Mouse (Mus musculus) forebrain, postnatal 0 days (tissue): ENCODE data around the gene Fcna. TPM values are rescaled to one million over a fixed set of nuclear protein-coding genes. Genes with fewer than 3 reads are reported as not detected.
A peak's percentile ranks its signal among the peaks of the same experiment; 100 is the strongest.

Source experiments
- ATAC-seq: fragments of 200-750 bp; cut with Nextera tagmentation; 2 replicates; pipeline ENCODE4 v1.8.0; 2017; ENCODE audit warnings: mild to moderate bottlenecking, moderate library complexity
- DNase-seq: peaks from one replicate; pipeline ENCODE4 v3.0.0-alpha.2; 2015
- H3K27ac ChIP-seq: fragments of 300-500 bp; sonication (generic); 2 replicates; pipeline ENCODE4 v1.5.1; 2014; ENCODE audit warnings: low read depth, mild to moderate bottlenecking, antibody characterized with exemption, low read length, moderate library complexity, mixed read lengths
- H3K27me3 ChIP-seq: fragments of 300-500 bp; sonication (generic); 2 replicates; pipeline ENCODE4 v1.6.1; 2014; ENCODE audit warnings: mild to moderate bottlenecking, low read length, mixed read lengths; ENCODE audit not compliant: insufficient read depth
- H3K36me3 ChIP-seq: fragments of 300-500 bp; sonication (generic); 2 replicates; pipeline ENCODE4 v1.6.1; 2014; ENCODE audit warnings: mild to moderate bottlenecking, moderate library complexity; ENCODE audit not compliant: insufficient read depth
- H3K4me1 ChIP-seq: fragments of 300-500 bp; sonication (generic); 2 replicates; pipeline ENCODE4 v1.6.1; 2014; ENCODE audit warnings: antibody characterized with exemption; ENCODE audit not compliant: insufficient read depth
- H3K4me2 ChIP-seq: fragments of 300-500 bp; sonication (generic); 2 replicates; pipeline ENCODE4 v1.6.1; 2014; ENCODE audit warnings: low read depth, mild to moderate bottlenecking, moderate library complexity
- H3K4me3 ChIP-seq: fragments of 300-500 bp; sonication (generic); 2 replicates; pipeline ENCODE4 v1.5.1; 2014; ENCODE audit warnings: low read depth, low read length, mixed read lengths
- H3K9ac ChIP-seq: fragments of 300-500 bp; sonication (generic); 2 replicates; pipeline ENCODE4 v1.6.1; 2014; ENCODE audit warnings: mild to moderate bottlenecking
- H3K9me3 ChIP-seq: fragments of 300-500 bp; sonication (generic); 2 replicates; pipeline ENCODE4 v1.6.1; 2016; ENCODE audit warnings: low read length
- CTCF ChIP-seq: sonication (generic); IDR thresholded peaks from 2 replicates; pipeline ENCODE4 v1.5.1; 2016; ENCODE audit warnings: antibody characterized with exemption, control low read depth, low read depth
- WGBS: fragments of 180-500 bp; shearing (Covaris S2); extraction: QIAGEN DNeasy Blood & Tissue Kit; methylation state at CpG from one replicate; pipeline ENCODE4 v1.1.7; 2014; 5-methylcytosine and 5-hydroxymethylcytosine counted together
- polyA plus RNA-seq: library from polyadenylated mRNA; unstranded; fragments of >200 nt; fragmentation: Nextera tagmentation; extraction: Ambion mirVana; gene quantifications from 2 replicates; pipeline ENCODE4 v1.2.1, GENCODE M21; 2015
- total RNA-seq: library from RNA; depleted of rRNA; stranded (reverse); fragments of >200 nt; gene quantifications from 2 replicates; pipeline ENCODE4 v1.2.3, GENCODE M21; 2014; rRNA removed

Gene Fcna
- total and polyA plus RNA-seq, 2 experiments from 2014 or later: 3.3 to 5.2 TPM

- Histone ChIP-seq H3K27ac (no peak overlapping the region), H3K27me3 (peaks cover 40% of the 10 kb centered on the region), H3K36me3 (peaks cover 32% of the 10 kb centered on the region; the same call in 1 of the 2 replicates), H3K4me3 (0 out of 2 replicates have a peak overlapping the region, but pooled peaks have one; percentile 9), H3K4me1 (peaks cover 25% of the 10 kb centered on the region), H3K9ac (0 out of 2 replicates have a peak overlapping the region, but pooled peaks have one; percentile 6), H3K4me2 (peak overlapping the region; percentile 1; the same call in 1 of the 2 replicates), H3K9me3 (no peaks in the 10 kb centered on the region)
- DNase-seq: peak; percentile 15
- no peak for TF ChIP-seq CTCF
- 11% methylated on average over 77 of the region's 77 CpGs for WGBS
- no peak for ATAC-seq
Measured at GRCm38 (mm10) chr2:25578796-25579736, 48.8 kb downstream of the Fcna start.

- no peak overlapping the region for H3K9ac ChIP-seq
- peak overlapping the region; percentile 14 for H3K4me2 ChIP-seq
- peak overlapping the region; percentile 21; the same call in 1 of the 2 replicates for H3K4me3 ChIP-seq
- peak; percentile 37; the same call in 1 of the 2 replicates for TF ChIP-seq CTCF
- DNase-seq: peak; percentile 30
- no peaks in the 10 kb centered on the region for H3K9me3 ChIP-seq
- WGBS: 13% methylated on average over 75 of the region's 75 CpGs
- H3K4me1 ChIP-seq: peaks cover 34% of the 10 kb centered on the region
- peaks cover 25% of the 10 kb centered on the region; the same call in 1 of the 2 replicates for H3K36me3 ChIP-seq
- H3K27me3 ChIP-seq: peaks cover 40% of the 10 kb centered on the region
- H3K27ac ChIP-seq: no peak overlapping the region
- no peak for ATAC-seq
Measured at GRCm38 (mm10) chr2:25577951-25578795, 49.7 kb downstream of the Fcna start.

- Histone ChIP-seq H3K9ac (0 out of 2 replicates have a peak overlapping the region, but pooled peaks have one; percentile 0), H3K27me3 (peaks cover 40% of the 10 kb centered on the region), H3K9me3 (no peaks in the 10 kb centered on the region), H3K4me3 (peak overlapping the region; percentile 21; the same call in 1 of the 2 replicates), H3K4me1 (peaks cover 27% of the 10 kb centered on the region), H3K36me3 (peaks cover 24% of the 10 kb centered on the region; the same call in 1 of the 2 replicates), H3K4me2 (peak overlapping the region; percentile 14), H3K27ac (no peak overlapping the region)
- TF ChIP-seq CTCF: no peak
- 19% methylated on average over 92 of the region's 92 CpGs for WGBS
- no peak for ATAC-seq
- DNase-seq: peak; percentile 57
Measured at GRCm38 (mm10) chr2:25576965-25577891, 50.6 kb downstream of the Fcna start.

- H3K27me3 ChIP-seq: peaks cover 40% of the 10 kb centered on the region
- no peak overlapping the region for H3K9ac ChIP-seq
- TF ChIP-seq CTCF: no peak
- peaks cover 24% of the 10 kb centered on the region; the same call in 1 of the 2 replicates for H3K36me3 ChIP-seq
- no peak overlapping the region for H3K27ac ChIP-seq
- ATAC-seq (no peak), DNase-seq (no peak)
- H3K4me3 ChIP-seq: no peak overlapping the region
- peaks cover 22% of the 10 kb centered on the region for H3K4me1 ChIP-seq
- WGBS: 73% methylated on average over 16 of the region's 16 CpGs
- peak overlapping the region; percentile 94; the same call in 1 of the 2 replicates for H3K4me2 ChIP-seq
- H3K9me3 ChIP-seq: no peaks in the 10 kb centered on the region
Measured at GRCm38 (mm10) chr2:25576028-25576850, 51.6 kb downstream of the Fcna start.

- peaks cover 24% of the 10 kb centered on the region; the same call in 1 of the 2 replicates for H3K36me3 ChIP-seq
- no peaks in the 10 kb centered on the region for H3K9me3 ChIP-seq
- 0 out of 2 replicates have a peak, but pooled peaks have one; percentile 0 for ATAC-seq
- TF ChIP-seq CTCF: no peak
- peaks cover 15% of the 10 kb centered on the region; the same call in 1 of the 2 replicates for H3K4me1 ChIP-seq
- DNase-seq: peak; percentile 40
- peak overlapping the region; percentile 63 for H3K4me3 ChIP-seq
- peaks cover 40% of the 10 kb centered on the region for H3K27me3 ChIP-seq
- H3K27ac ChIP-seq: peak overlapping the region; percentile 90
- peak overlapping the region; percentile 46; the same call in 1 of the 2 replicates for H3K9ac ChIP-seq
- WGBS: 7% methylated on average over 20 of the region's 21 CpGs
- peak overlapping the region; percentile 94 for H3K4me2 ChIP-seq
Measured at GRCm38 (mm10) chr2:25575432-25576027, 52.3 kb downstream of the Fcna start.

Other genes starting within 250 kb of the Fcna start
Only the 30 nearest of the 32 such genes appear.
- gene Npdc1, start 228.7 kb downstream of the Fcna start, total RNA-seq: 179 and 188 TPM in 2 replicates
- gene Npdc1, start 228.7 kb downstream of the Fcna start, polyA plus RNA-seq: 413 and 442 TPM in 2 replicates
- 1.3 TPM in 1 of 2 replicates, not detected in the other for gene Fut7, start 204.8 kb downstream of the Fcna start, total RNA-seq
- gene Fut7, start 204.8 kb downstream of the Fcna start, polyA plus RNA-seq: 0.17 and 0.23 TPM in 2 replicates
- gene Abca2, start 199.3 kb downstream of the Fcna start, total RNA-seq: 51.5 and 67.4 TPM in 2 replicates
- 8.8 and 10.5 TPM in 2 replicates for gene Abca2, start 199.3 kb downstream of the Fcna start, polyA plus RNA-seq
- gene Clic3, start 171.2 kb downstream of the Fcna start, total RNA-seq: 0.48 TPM in 1 of 2 replicates, not detected in the other
- 2.5 and 3.6 TPM in 2 replicates for gene Clic3, start 171.2 kb downstream of the Fcna start, polyA plus RNA-seq
- 154 and 164 TPM in 2 replicates for gene Paxx, start 166.9 kb downstream of the Fcna start, total RNA-seq
- gene Paxx, start 166.9 kb downstream of the Fcna start, polyA plus RNA-seq: 151 and 154 TPM in 2 replicates
- 1,270 and 1,729 TPM in 2 replicates for gene Ptgds, start 158.0 kb downstream of the Fcna start, total RNA-seq
- 1,561 and 1,919 TPM in 2 replicates for gene Ptgds, start 158.0 kb downstream of the Fcna start, polyA plus RNA-seq
- gene Lcn12, start 134.1 kb downstream of the Fcna start, total RNA-seq: not detected in 2 replicates
- not detected in 2 replicates for gene Lcn12, start 134.1 kb downstream of the Fcna start, polyA plus RNA-seq
- 120 and 140 TPM in 2 replicates for gene Fbxw5, start 127.3 kb downstream of the Fcna start, total RNA-seq
- 93.8 and 116 TPM in 2 replicates for gene Fbxw5, start 127.3 kb downstream of the Fcna start, polyA plus RNA-seq
- gene C8g, start 126.3 kb downstream of the Fcna start, total RNA-seq: 0.85 and 2.4 TPM in 2 replicates
- gene C8g, start 126.3 kb downstream of the Fcna start, polyA plus RNA-seq: 4.0 and 4.3 TPM in 2 replicates
- gene Traf2, start 81.1 kb downstream of the Fcna start, total RNA-seq: 8.0 and 9.6 TPM in 2 replicates
- 7.8 and 9.2 TPM in 2 replicates for gene Traf2, start 81.1 kb downstream of the Fcna start, polyA plus RNA-seq
- gene Edf1, start 70.2 kb downstream of the Fcna start, total RNA-seq: 151 and 174 TPM in 2 replicates
- 368 and 392 TPM in 2 replicates for gene Edf1, start 70.2 kb downstream of the Fcna start, polyA plus RNA-seq
- gene Mamdc4, start 53.2 kb downstream of the Fcna start, total RNA-seq: 1.0 and 9.0 TPM in 2 replicates
- 0.21 and 0.26 TPM in 2 replicates for gene Mamdc4, start 53.2 kb downstream of the Fcna start, polyA plus RNA-seq
- gene Phpt1, start 52.8 kb downstream of the Fcna start, total RNA-seq: 33.7 and 43.2 TPM in 2 replicates
- gene Phpt1, start 52.8 kb downstream of the Fcna start, polyA plus RNA-seq: 171 and 185 TPM in 2 replicates
- gene Ajm1, start 46.3 kb downstream of the Fcna start, total RNA-seq: 13.5 and 16.0 TPM in 2 replicates
- 11.3 and 13.7 TPM in 2 replicates for gene Ajm1, start 46.3 kb downstream of the Fcna start, polyA plus RNA-seq
- 68.2 and 79.3 TPM in 2 replicates for gene Rabl6, start 19.5 kb downstream of the Fcna start, total RNA-seq
- 51.8 and 54.9 TPM in 2 replicates for gene Rabl6, start 19.5 kb downstream of the Fcna start, polyA plus RNA-seq
- not detected in 2 replicates for gene Ccdc183, start 10.4 kb downstream of the Fcna start, total RNA-seq
- 0.36 TPM in 2 replicates for gene Ccdc183, start 10.4 kb downstream of the Fcna start, polyA plus RNA-seq
- gene Tmem141, start 6.0 kb downstream of the Fcna start, total RNA-seq: 39.4 and 49.5 TPM in 2 replicates
- 41.9 and 42.7 TPM in 2 replicates for gene Tmem141, start 6.0 kb downstream of the Fcna start, polyA plus RNA-seq
- not detected in 2 replicates for gene Lcn8, start 25.1 kb upstream of the Fcna start, total RNA-seq
- gene Lcn8, start 25.1 kb upstream of the Fcna start, polyA plus RNA-seq: not detected in 2 replicates
- not detected in 2 replicates for gene Lcn5, start 29.9 kb upstream of the Fcna start, total RNA-seq
- not detected in 2 replicates for gene Lcn5, start 29.9 kb upstream of the Fcna start, polyA plus RNA-seq
- gene Lcn6, start 48.8 kb upstream of the Fcna start, total RNA-seq: not detected in 2 replicates
- gene Lcn6, start 48.8 kb upstream of the Fcna start, polyA plus RNA-seq: not detected in 2 replicates
- gene Lcn10, start 54.7 kb upstream of the Fcna start, total RNA-seq: not detected in 2 replicates
- gene Lcn10, start 54.7 kb upstream of the Fcna start, polyA plus RNA-seq: not detected in 2 replicates
- not detected in 2 replicates for gene Obp2a, start 72.0 kb upstream of the Fcna start, total RNA-seq
- not detected in 2 replicates for gene Obp2a, start 72.0 kb upstream of the Fcna start, polyA plus RNA-seq
- 43.4 and 50.5 TPM in 2 replicates for gene Bmyc, start 78.7 kb upstream of the Fcna start, total RNA-seq
- gene Bmyc, start 78.7 kb upstream of the Fcna start, polyA plus RNA-seq: 194 and 195 TPM in 2 replicates
- not detected in 2 replicates for gene Obp2b, start 109.0 kb upstream of the Fcna start, total RNA-seq
- not detected in 2 replicates for gene Obp2b, start 109.0 kb upstream of the Fcna start, polyA plus RNA-seq
- not detected in 2 replicates for gene Lcn3, start 137.5 kb upstream of the Fcna start, total RNA-seq
- gene Lcn3, start 137.5 kb upstream of the Fcna start, polyA plus RNA-seq: not detected in 2 replicates
- gene Lcn11, start 149.0 kb upstream of the Fcna start, total RNA-seq: not detected in 2 replicates
- gene Lcn11, start 149.0 kb upstream of the Fcna start, polyA plus RNA-seq: not detected in 2 replicates
- gene Gm13539, start 154.2 kb upstream of the Fcna start, total RNA-seq: not detected in 2 replicates
- gene Gm13539, start 154.2 kb upstream of the Fcna start, polyA plus RNA-seq: not detected in 2 replicates
- not detected in 2 replicates for gene Glt6d1, start 187.8 kb upstream of the Fcna start, total RNA-seq
- gene Glt6d1, start 187.8 kb upstream of the Fcna start, polyA plus RNA-seq: not detected in 2 replicates
- gene Lcn9, start 195.1 kb upstream of the Fcna start, total RNA-seq: not detected in 2 replicates
- gene Lcn9, start 195.1 kb upstream of the Fcna start, polyA plus RNA-seq: not detected in 2 replicates
- not detected in 2 replicates for gene Sohlh1, start 219.2 kb upstream of the Fcna start, total RNA-seq
- not detected in 2 replicates for gene Sohlh1, start 219.2 kb upstream of the Fcna start, polyA plus RNA-seq